Mouse (Mus musculus) MEL (cell line): Measurements from ENCODE around the gene Gm20388. TPM values are rescaled to one million over a fixed set of nuclear protein-coding genes. Genes with fewer than 3 reads are reported as not detected.

ENCODE experiments used
- DNase-seq: peaks from one replicate; pipeline ENCODE4 v3.0.0; 2011; ENCODE audit warnings: low read depth, low spot score
- H3K27ac ChIP-seq: 2 replicates; pipeline ENCODE4 v1.5.1; 2012; ENCODE audit warnings: low read depth, mild to moderate bottlenecking, control low read depth, low read length, moderate library complexity; ENCODE audit not compliant: control insufficient read depth
- H3K27me3 ChIP-seq, 2 experiments: fragments of 150-350 bp in 1 of 2; sonication (generic) in 1 of 2; 2 replicates each; pipeline ENCODE4 v1.6.1; 2012; ENCODE audit warnings: low read length in 2 of 2, mild to moderate bottlenecking in 2 of 2, improper control_type of control experiment in 1 of 2, moderate library complexity in 1 of 2; ENCODE audit not compliant: insufficient read depth in 2 of 2, control insufficient read depth in 1 of 2
- H3K36me3 ChIP-seq, 2 experiments: 2 replicates each; pipeline ENCODE4 v1.6.1; 2012 to 2014; ENCODE audit warnings: low read length in 2 of 2, improper control_type of control experiment in 1 of 2, inconsistent platforms in 1 of 2, mild to moderate bottlenecking in 1 of 2; ENCODE audit not compliant: insufficient read depth in 2 of 2, control insufficient read depth in 1 of 2
- H3K4me1 ChIP-seq, 2 experiments: fragments of 150-350 bp in 1 of 2; sonication (generic) in 1 of 2; 2 replicates each; pipeline ENCODE4 v1.6.1; 2012; ENCODE audit warnings: low read length in 2 of 2, improper control_type of control experiment in 1 of 2, mild to moderate bottlenecking in 1 of 2; ENCODE audit not compliant: insufficient read depth in 2 of 2, control insufficient read depth in 1 of 2
- H3K4me3 ChIP-seq, 2 experiments: fragments of 150-350 bp in 1 of 2; sonication (generic) in 1 of 2; 2 replicates each; pipeline ENCODE4 v1.5.1; 2012; ENCODE audit warnings: low read depth in 2 of 2, low read length in 2 of 2, mild to moderate bottlenecking in 2 of 2, moderate library complexity in 2 of 2, control low read depth in 1 of 2, improper control_type of control experiment in 1 of 2; ENCODE audit not compliant: control insufficient read depth in 1 of 2, insufficient read depth in 1 of 2
- H3K79me2 ChIP-seq: 2 replicates; pipeline ENCODE4 v1.6.1; 2012; ENCODE audit warnings: mild to moderate bottlenecking, low read length, moderate library complexity; ENCODE audit not compliant: control insufficient read depth, poor library complexity, insufficient read depth
- H3K9ac ChIP-seq: 2 replicates; pipeline ENCODE4 v1.6.1; 2012; ENCODE audit warnings: low read depth, mild to moderate bottlenecking, control low read depth, low read length, moderate library complexity; ENCODE audit not compliant: control insufficient read depth, poor library complexity, severe bottlenecking
- H3K9me3 ChIP-seq: fragments of 150-350 bp; sonication (generic); replicated peaks from 2 replicates; pipeline ENCODE4 v1.6.1; 2012; ENCODE audit warnings: mild to moderate bottlenecking, low read length, improper control_type of control experiment, moderate library complexity; ENCODE audit not compliant: insufficient read depth
- BHLHE40 ChIP-seq: IDR thresholded peaks from 2 replicates; pipeline ENCODE4 v1.6.1; 2012; ENCODE audit warnings: low read depth, mild to moderate bottlenecking, inconsistent platforms, low read length, improper control_type of control experiment, borderline replicate concordance
- CTCF ChIP-seq, 3 experiments: IDR thresholded peaks in 2 of 3; conservative IDR thresholded peaks in 1 of 3; 2 replicates each; pipeline ENCODE4 v1.5.1; 2011 to 2012; ENCODE audit warnings: low read length in 3 of 3, low read depth in 2 of 3, mild to moderate bottlenecking in 2 of 3, improper control_type of control experiment in 1 of 3, inconsistent platforms in 1 of 3, mixed read lengths in 1 of 3, moderate library complexity in 1 of 3; ENCODE audit not compliant: control insufficient read depth in 1 of 3, insufficient read depth in 1 of 3, poor library complexity in 1 of 3, severe bottlenecking in 1 of 3
- E2F4 ChIP-seq: IDR thresholded peaks from 2 replicates; pipeline ENCODE4 v1.6.1; 2011; ENCODE audit warnings: low read depth, low read length, improper control_type of control experiment, borderline replicate concordance
- ELF1 ChIP-seq: IDR thresholded peaks from 2 replicates; pipeline ENCODE4 v1.6.1; 2014; ENCODE audit warnings: low read depth, mild to moderate bottlenecking, inconsistent platforms, low read length, improper control_type of control experiment, moderate library complexity
- EP300 ChIP-seq, 2 experiments: IDR thresholded peaks; 2 replicates each; pipeline ENCODE4 v1.6.1; 2011; ENCODE audit warnings: improper control_type of control experiment in 2 of 2, low read length in 2 of 2, low read depth in 1 of 2, mild to moderate bottlenecking in 1 of 2
- ETS1 ChIP-seq: IDR thresholded peaks from 2 replicates; pipeline ENCODE4 v1.6.1; 2012; ENCODE audit warnings: low read depth, mild to moderate bottlenecking, inconsistent platforms, low read length, improper control_type of control experiment, moderate library complexity
- GABPA ChIP-seq: IDR thresholded peaks from 2 replicates; pipeline ENCODE4 v1.6.1; 2012; ENCODE audit warnings: low read depth, mild to moderate bottlenecking, inconsistent platforms, low read length, improper control_type of control experiment, moderate library complexity
- GATA1 ChIP-seq: IDR thresholded peaks from 2 replicates; pipeline ENCODE4 v1.6.1; 2011; ENCODE audit warnings: low read depth, low read length, improper control_type of control experiment
- HCFC1 ChIP-seq: IDR thresholded peaks from 2 replicates; pipeline ENCODE4 v1.6.1; 2012; ENCODE audit warnings: low read depth, mild to moderate bottlenecking, inconsistent platforms, low read length, improper control_type of control experiment, moderate library complexity
- JUND ChIP-seq: IDR thresholded peaks from 2 replicates; pipeline ENCODE4 v1.6.1; 2011; ENCODE audit warnings: low read depth, mild to moderate bottlenecking, improper control_type of control experiment, low read length
- KAT2A ChIP-seq: conservative IDR thresholded peaks from 2 replicates; pipeline ENCODE4 v1.6.1; 2012; ENCODE audit warnings: low read depth, low read length, improper control_type of control experiment, inconsistent platforms
- MXI1 ChIP-seq: IDR thresholded peaks from 2 replicates; pipeline ENCODE4 v1.6.1; 2011; ENCODE audit warnings: mild to moderate bottlenecking, low read depth, low read length, improper control_type of control experiment
- MYB ChIP-seq: IDR thresholded peaks from 2 replicates; pipeline ENCODE4 v1.6.1; 2011; ENCODE audit warnings: mild to moderate bottlenecking, low read depth, low read length, improper control_type of control experiment
- MYC ChIP-seq: IDR thresholded peaks from 2 replicates; pipeline ENCODE4 v1.6.1; 2011; ENCODE audit warnings: low read depth, mild to moderate bottlenecking, low read length, improper control_type of control experiment, moderate library complexity
- NELFE ChIP-seq: IDR thresholded peaks from 2 replicates; pipeline ENCODE4 v1.6.1; 2011; ENCODE audit warnings: low read depth, low read length, improper control_type of control experiment
- POLR2A ChIP-seq, 2 experiments: IDR thresholded peaks; 2 replicates each; pipeline ENCODE4 v1.6.1; 2011 to 2012; ENCODE audit warnings: low read length in 2 of 2, mild to moderate bottlenecking in 2 of 2, control low read depth in 1 of 2, improper control_type of control experiment in 1 of 2, low read depth in 1 of 2, moderate library complexity in 1 of 2; ENCODE audit not compliant: control insufficient read depth in 1 of 2, insufficient read depth in 1 of 2, poor library complexity in 1 of 2
- POLR2AphosphoS2 ChIP-seq: IDR thresholded peaks from 2 replicates; pipeline ENCODE4 v1.6.1; 2011; ENCODE audit warnings: low read length, improper control_type of control experiment
- POLR2AphosphoS5 ChIP-seq: IDR thresholded peaks from 2 replicates; pipeline ENCODE4 v1.6.1; 2012; ENCODE audit warnings: low read depth, borderline replicate concordance, mild to moderate bottlenecking, inconsistent platforms, low read length, moderate library complexity, mixed read lengths
- RAD21 ChIP-seq: IDR thresholded peaks from 2 replicates; pipeline ENCODE4 v1.6.1; 2011; ENCODE audit warnings: mild to moderate bottlenecking, low read depth, low read length, improper control_type of control experiment
- RCOR1 ChIP-seq: IDR thresholded peaks from 2 replicates; pipeline ENCODE4 v1.6.1; 2012; ENCODE audit warnings: low read depth, mild to moderate bottlenecking, inconsistent platforms, low read length, improper control_type of control experiment
- SIN3A ChIP-seq: IDR thresholded peaks from 2 replicates; pipeline ENCODE4 v1.6.1; 2012; ENCODE audit warnings: low read length, improper control_type of control experiment, inconsistent platforms
- SMC3 ChIP-seq: IDR thresholded peaks from 2 replicates; pipeline ENCODE4 v1.6.1; 2011; ENCODE audit warnings: low read depth, low read length, improper control_type of control experiment
- TBP ChIP-seq: IDR thresholded peaks from 2 replicates; pipeline ENCODE4 v1.8.0; 2011; ENCODE audit warnings: low read depth, low read length, improper control_type of control experiment
- TCF12 ChIP-seq: IDR thresholded peaks from 2 replicates; pipeline ENCODE4 v1.6.1; 2014; ENCODE audit warnings: low read depth, mild to moderate bottlenecking, inconsistent platforms, low read length, improper control_type of control experiment, moderate library complexity
- UBTF ChIP-seq: IDR thresholded peaks from 2 replicates; pipeline ENCODE4 v1.6.1; 2012; ENCODE audit warnings: low read depth, mild to moderate bottlenecking, inconsistent platforms, low read length, improper control_type of control experiment, moderate library complexity, borderline replicate concordance; ENCODE audit not compliant: insufficient read depth
- USF1 ChIP-seq: IDR thresholded peaks from 2 replicates; pipeline ENCODE4 v1.6.1; 2014; ENCODE audit warnings: low read depth, mild to moderate bottlenecking, inconsistent platforms, low read length, improper control_type of control experiment, moderate library complexity
- USF2 ChIP-seq, 2 experiments: IDR thresholded peaks; 2 replicates each; pipeline ENCODE4 v1.6.1; 2011 to 2012; ENCODE audit warnings: improper control_type of control experiment in 2 of 2, low read length in 2 of 2, borderline replicate concordance in 1 of 2, inconsistent platforms in 1 of 2, low read depth in 1 of 2, mild to moderate bottlenecking in 1 of 2; ENCODE audit not compliant: insufficient read depth in 1 of 2
- ZC3H11A ChIP-seq: IDR thresholded peaks from 2 replicates; pipeline ENCODE4 v1.6.1; 2012; ENCODE audit warnings: low read depth, mild to moderate bottlenecking, inconsistent platforms, low read length, improper control_type of control experiment
- ZMIZ1 ChIP-seq: IDR thresholded peaks from 2 replicates; pipeline ENCODE4 v1.6.1; 2012; ENCODE audit warnings: low read depth, mild to moderate bottlenecking, inconsistent platforms, low read length, improper control_type of control experiment, moderate library complexity
- ZNF384 ChIP-seq: IDR thresholded peaks from 2 replicates; pipeline ENCODE4 v1.6.1; 2012; ENCODE audit warnings: low read depth, mild to moderate bottlenecking, inconsistent platforms, low read length, improper control_type of control experiment
- polyA plus RNA-seq, 2 experiments: library from polyadenylated mRNA; stranded (reverse) in 1 of 2; unstranded in 1 of 2; fragments of >175 nt in 1 of 2; fragments of >200 nt in 1 of 2; gene quantifications; 2 replicates each; pipeline versions ENCODE4 v1.2.1 to v1.2.4; 2012; ENCODE audit warnings: low replicate concordance in 2 of 2, low read depth in 1 of 2; ENCODE audit not compliant: insufficient read length in 2 of 2, insufficient read depth in 1 of 2, missing spikeins in 1 of 2
- total RNA-seq: library from RNA; depleted of rRNA; stranded (reverse); fragments of 300-350 nt; gene quantifications from 2 replicates; pipeline ENCODE4 v1.2.3, GENCODE M21; 2012

Gene Gm20388
- total and polyA plus RNA-seq, 3 experiments: 11.1 to 17.8 TPM; not detected in 1

DNA sequence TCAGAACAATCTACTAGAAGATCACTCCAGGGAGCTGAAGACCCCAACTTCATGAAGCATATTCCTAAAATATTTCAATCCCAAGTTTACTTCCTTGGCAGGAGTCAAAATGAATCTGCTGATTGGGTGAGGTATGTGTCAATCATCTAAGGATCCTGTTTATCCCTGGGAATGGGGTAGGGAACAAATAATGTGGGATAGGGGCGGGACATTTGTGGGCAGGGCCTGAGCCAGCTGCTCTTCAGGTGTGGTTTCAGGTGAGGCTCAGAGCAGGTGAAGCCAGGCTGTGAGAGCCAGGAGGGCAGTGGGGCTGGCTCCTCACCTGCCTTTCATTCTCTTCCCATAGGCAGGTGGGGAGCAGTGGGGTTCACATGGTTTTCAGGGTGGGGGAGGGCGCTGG, 2816.1 kb downstream of the Gm20388 start:
- H3K9ac ChIP-seq: no peak overlapping the region
- H3K9me3 ChIP-seq: no peaks in the 10 kb centered on the region
- no peak for DNase-seq
- H3K4me3 ChIP-seq: no peak overlapping the region; a peak in 1 of 4 replicates
- TF ChIP-seq TBP: no peak
- TF ChIP-seq NELFE: peak; percentile 8; the same call in 1 of the 2 replicates
- TF ChIP-seq KAT2A: no peak
- no peak for TF ChIP-seq RCOR1
- TF ChIP-seq CTCF (IDR thresholded peaks at IDR 0.05 in 2 of 3, conservative IDR thresholded peaks at IDR 0.05 in 1 of 3; ENCODE audit: control insufficient read depth in 1 of 3, insufficient read depth in 1 of 3, low read depth in 2 of 3, low read length in 3 of 3, poor library complexity in 1 of 3, severe bottlenecking in 1 of 3): no peak
- TF ChIP-seq, all 39 proteins: peak for 1
- Histone ChIP-seq H3K27ac (no peak overlapping the region), H3K36me3 (peaks cover 0 to 2% of the 10 kb centered on the region in 2 experiments; a peak in 2 of 4 replicates), H3K79me2 (no peaks in the 10 kb centered on the region), H3K4me1 (peaks cover 14 to 17% of the 10 kb centered on the region in 2 experiments; a peak in 3 of 4 replicates), H3K27me3 (no peaks in the 10 kb centered on the region)

DNA sequence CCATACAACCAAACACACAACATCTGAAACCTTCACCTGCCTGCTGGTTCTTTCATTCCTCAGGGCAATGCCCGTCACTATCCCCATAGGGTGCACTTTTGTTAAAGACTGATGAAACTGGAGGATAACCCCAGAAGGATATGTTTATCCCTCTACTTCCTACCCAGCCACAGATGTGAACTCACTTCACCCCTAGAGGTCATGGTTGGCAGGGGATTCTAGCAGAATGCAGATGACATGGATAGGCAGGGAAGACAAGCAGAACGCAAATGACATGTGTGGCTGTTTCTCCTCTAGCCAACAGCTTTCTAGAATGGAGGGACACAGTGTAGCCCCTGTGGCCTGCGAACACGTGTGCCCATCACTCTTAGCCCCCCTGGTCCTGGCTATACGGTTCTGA, 2816.8 kb downstream of the Gm20388 start:
- H3K27me3 ChIP-seq: no peaks in the 10 kb centered on the region
- no peaks in the 10 kb centered on the region for H3K79me2 ChIP-seq
- H3K27ac ChIP-seq: no peak overlapping the region
- peaks cover 11 to 14% of the 10 kb centered on the region in 2 experiments; a peak in 3 of 4 replicates for H3K4me1 ChIP-seq
- no peaks in the 10 kb centered on the region for H3K9me3 ChIP-seq
- peak; percentile 64 for DNase-seq
- peaks cover 0 to 2% of the 10 kb centered on the region in 2 experiments; a peak in 2 of 4 replicates for H3K36me3 ChIP-seq
- no peak overlapping the region for H3K9ac ChIP-seq
- H3K4me3 ChIP-seq: peak overlapping the region in 1 of 2 experiments; percentile 30; a peak in 1 of 4 replicates
- TF ChIP-seq RAD21 (peak; percentile 8; the same call in 1 of the 2 replicates), TCF12 (peak; percentile 23; the same call in 1 of the 2 replicates), JUND (no peak), SIN3A (peak; percentile 70; the same call in 1 of the 2 replicates), POLR2AphosphoS5 (no peak), EP300 (IDR thresholded peaks at IDR 0.05; ENCODE audit: low read depth in 1 of 2, low read length in 2 of 2) (peak in 1 of 2 experiments; percentile 52; a peak in 1 of 4 replicates), MXI1 (0 out of 2 replicates have a peak, but pooled peaks have one; percentile 37), SMC3 (0 out of 2 replicates have a peak, but pooled peaks have one; percentile 10), ZC3H11A (no peak), POLR2AphosphoS2 (no peak), KAT2A (no peak; the same call in 1 of the 2 replicates), TBP (no peak), USF2 (IDR thresholded peaks at IDR 0.05; ENCODE audit: borderline replicate concordance in 1 of 2, insufficient read depth in 1 of 2, low read depth in 1 of 2, low read length in 2 of 2) (no peak), ZMIZ1 (no peak), UBTF (no peak), MYC (0 out of 2 replicates have a peak, but pooled peaks have one; percentile 28), ETS1 (peak; percentile 53), BHLHE40 (no peak), GATA1 (no peak), ZNF384 (no peak), RCOR1 (no peak), E2F4 (no peak), USF1 (no peak), HCFC1 (peak; percentile 73), POLR2A (IDR thresholded peaks at IDR 0.05; ENCODE audit: control insufficient read depth in 1 of 2, insufficient read depth in 1 of 2, low read depth in 1 of 2, low read length in 2 of 2, poor library complexity in 1 of 2) (no peak), CTCF (IDR thresholded peaks at IDR 0.05 in 2 of 3, conservative IDR thresholded peaks at IDR 0.05 in 1 of 3; ENCODE audit: control insufficient read depth in 1 of 3, insufficient read depth in 1 of 3, low read depth in 2 of 3, low read length in 3 of 3, poor library complexity in 1 of 3, severe bottlenecking in 1 of 3) (peak in 2 of 3 experiments; percentile 17 to 21; a peak in 2 of 6 replicates), GABPA (no peak), MYB (no peak), ELF1 (peak; percentile 80; the same call in 1 of the 2 replicates)
